Mouse (Mus musculus): ENCODE data around the gene Rpl26.

Rpl26 gene

DNA sequence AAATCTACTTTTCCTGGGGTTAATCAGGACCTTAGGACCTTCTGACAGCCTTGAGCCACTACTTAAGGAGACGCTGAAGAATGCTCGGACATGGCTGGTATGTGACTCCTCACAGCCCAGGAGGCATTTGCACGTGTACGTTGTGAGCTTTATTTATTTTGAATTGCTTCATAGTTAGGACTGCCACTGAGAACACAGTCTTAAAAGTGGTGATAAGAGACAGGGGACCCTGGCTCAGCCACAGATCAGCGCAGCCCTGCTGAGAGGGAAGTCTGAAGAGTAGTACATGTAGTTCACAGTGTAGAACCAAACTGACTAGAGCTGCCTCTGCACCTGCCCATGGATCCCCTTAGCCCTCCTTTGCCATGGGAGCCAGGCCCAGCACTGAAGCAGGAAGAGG, 9.6 kb upstream of the Rpl26 start:
- DNase-seq = no peak

DNA sequence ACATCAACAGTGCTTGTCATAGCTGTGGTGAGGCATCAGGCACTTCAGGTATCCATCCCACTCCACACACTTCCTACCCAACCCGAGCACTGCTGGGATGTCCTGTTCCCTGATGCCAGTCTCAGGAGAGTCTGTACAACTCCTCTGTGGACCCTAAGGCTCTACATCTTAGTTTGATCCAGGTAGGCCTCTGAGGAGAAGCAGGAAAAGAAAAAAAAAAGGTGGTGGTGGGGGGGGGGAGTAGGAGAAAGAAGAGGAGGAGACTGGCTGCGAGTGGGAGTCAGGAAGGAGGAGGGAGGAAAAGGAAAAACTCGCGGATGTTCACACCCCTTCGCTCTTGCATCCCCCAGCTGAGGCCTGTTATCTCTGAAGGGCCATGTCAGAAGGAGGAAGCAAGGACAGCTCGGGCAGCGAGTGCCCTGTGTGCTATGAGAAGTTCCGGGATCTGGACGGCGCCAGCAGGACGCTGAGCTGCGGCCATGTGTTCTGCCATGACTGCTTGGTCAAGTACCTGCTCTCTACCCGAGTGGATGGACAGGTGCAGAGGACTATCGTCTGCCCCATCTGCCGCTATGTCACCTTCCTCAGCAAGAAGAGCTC, 9.1 kb upstream of the Rpl26 start:
- no peak for DNase-seq

DNA sequence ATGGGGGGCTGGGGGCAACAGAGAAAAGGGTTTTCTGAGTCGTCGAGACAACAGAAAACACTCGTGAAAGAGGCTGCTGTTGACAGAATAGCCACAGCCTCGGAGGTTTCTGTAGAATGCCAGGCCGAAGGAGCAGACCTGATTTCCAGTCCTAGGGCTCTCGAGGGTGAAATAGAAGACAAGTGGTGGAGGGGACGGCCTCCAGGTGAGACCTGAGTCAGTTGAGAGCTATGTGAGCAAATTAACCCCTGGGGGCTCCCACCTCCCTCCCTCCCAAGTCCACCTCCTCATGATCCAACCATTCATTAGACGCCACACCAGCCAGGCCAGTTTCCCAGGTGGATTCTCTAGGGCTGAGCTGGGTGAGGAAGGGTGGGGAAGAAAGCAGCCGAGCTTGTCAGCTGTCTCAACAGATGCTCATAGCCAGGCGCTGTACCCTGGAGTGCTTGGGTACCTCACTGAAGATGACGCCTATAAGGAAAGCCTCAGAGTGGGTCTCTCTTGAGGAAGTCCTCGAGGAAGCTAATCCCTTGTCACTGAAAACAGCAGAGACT, 7.4 kb upstream of the Rpl26 start:
- DNase-seq = no peak

DNA sequence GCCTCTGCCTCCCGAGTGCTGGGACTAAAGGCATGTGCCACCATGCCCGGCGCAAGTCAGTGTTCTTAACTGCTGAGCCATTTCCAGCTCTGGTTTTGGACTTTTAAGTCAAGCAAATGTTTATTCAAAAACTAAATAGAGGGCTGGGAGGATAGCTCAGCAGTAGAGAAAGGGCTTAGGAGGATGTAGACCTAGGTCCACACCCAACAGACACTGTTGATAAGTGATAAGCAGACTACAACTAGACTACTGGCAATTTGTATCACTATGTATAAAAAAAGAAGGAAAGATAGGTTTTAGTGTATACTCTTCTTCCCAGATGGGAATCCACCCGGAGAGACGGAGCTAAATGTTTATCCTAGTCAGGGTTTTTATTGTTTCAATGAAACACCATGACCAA, 5.1 kb upstream of the Rpl26 start:
- no peak for DNase-seq

DNA sequence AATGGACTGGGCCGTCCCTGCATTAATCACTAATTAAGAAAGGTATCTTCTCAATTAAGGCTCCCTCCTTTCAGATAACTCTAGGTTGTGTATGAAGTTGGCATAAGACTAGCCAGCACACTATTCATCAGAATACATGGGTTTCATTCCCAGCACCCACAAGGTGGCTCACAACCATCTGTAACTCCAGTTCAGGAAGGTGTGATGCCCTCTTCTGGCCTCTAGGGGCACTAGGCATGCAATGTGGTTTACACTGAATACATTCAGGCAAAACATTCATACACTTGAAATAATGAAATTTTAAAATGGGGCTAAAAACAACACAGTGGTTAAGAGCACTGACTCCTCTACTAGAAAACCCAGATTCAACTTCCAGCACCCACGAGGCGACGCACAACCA, 4.3 kb upstream of the Rpl26 start:
- DNase-seq = peak; percentile 27 to 59

DNA sequence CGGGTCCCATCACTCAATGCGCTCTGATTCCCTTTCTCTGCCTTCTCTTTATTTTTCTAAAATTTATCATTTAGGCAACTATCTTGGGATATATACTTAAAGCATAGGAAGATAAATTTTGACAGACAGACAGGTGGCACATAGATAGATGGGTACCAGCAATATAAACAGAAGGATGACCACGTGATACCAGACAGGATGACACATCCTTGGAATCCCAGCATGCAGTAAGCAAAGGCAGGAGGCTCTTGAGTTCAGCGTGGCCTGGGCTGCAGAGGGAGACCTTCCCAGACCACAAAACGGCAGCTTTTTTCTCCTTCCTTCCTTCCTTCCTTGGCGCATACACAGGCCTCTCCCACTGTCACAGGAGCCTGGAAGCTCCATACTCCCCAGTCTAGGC, 3.5 kb upstream of the Rpl26 start:
- no peak for DNase-seq

DNA sequence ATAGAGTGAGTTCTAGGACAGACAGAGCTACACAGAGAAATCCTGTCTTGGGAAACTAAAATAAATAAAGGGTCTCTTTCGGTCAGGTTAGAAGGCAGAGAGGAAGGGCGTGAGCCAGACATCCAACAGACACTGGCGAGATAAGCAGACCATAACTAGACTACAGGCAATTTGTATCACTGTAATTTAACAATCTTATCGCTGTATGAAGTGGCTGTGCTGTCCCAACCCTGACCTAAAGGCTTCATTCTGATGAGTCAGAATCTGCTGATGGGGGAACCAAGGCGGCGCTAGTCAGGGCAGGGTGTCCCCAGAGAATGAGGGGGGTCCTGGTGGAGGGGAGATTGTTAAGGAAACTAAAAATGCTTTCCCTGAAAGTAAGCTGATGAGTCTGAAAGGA, 2.6 kb upstream of the Rpl26 start:
- no peak for DNase-seq

DNA sequence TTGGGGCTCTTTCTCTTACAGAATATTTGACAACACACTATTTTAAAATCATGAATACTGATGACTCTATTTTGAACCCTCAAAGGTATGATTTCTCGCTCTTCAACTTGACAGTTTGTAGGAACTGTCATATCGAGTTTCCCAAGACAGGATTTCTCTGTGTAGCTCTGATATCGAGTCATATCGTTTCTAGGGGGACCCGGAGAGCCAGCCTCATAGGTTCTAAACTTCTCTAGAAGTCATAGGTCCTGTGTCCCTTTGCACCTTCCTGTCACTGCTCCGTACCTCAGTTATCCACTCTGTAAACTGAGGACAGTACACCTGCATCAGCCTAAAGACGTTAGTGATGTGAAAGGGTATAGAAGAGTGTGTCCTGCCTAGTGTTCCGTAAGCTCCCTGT, 1.6 kb upstream of the Rpl26 start:
- no peak for DNase-seq

DNA sequence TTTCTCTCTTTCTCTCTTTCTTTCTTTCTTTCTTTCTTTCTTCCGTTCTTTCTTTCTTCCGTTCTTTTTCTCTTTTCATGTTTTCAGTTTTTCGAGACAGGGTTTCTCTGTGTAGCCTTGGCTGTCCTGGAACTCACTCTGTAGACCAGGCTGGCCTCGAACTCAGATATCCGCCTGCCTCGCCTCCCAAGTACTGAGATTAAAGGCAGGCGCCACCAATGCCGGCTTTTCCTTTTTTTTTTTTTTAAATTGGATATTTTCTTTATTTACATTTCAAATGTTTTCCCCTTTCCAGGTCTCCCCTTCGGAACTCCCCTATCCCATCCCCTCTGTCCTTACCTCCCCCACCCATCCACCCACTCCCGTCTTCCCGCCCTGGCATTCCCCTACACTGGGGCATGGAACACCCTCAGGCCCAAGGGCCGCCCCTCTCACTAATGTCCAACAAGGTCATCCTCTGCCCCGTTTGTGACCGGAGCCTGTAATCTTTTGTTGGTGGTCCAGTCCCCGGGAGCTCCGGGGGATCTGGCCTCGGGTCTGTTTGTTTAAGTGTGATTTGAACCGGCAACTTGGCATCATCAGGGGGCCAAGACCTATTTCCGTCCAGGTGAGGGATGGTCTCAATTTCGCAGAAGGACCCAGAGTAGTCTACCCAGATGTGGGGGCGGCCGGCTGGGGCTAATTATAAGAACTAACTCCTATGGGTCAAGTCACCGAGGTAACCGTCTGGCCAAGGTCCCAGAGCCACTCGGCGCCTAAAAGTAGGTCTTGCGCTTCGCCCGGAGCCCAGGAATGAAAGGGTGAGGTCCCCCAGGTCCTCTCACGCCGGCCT, 648 bp upstream of the Rpl26 start:
- no peak for DNase-seq

DNA sequence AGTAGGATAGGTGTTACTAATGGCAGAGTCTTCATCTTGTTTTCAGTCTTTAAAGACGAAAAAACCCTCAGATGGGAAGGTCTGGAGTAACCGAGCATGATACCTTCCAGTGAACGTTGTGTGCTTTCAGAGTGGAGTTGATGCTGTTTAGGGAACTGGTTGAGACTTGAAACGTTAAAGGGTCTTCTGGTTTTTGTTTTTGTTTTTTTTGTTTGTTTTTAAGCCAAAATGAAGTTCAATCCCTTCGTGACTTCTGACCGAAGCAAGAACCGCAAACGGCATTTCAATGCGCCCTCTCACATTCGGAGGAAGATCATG, 623 bp downstream of the Rpl26 start:
- DNase-seq = no peak

DNA sequence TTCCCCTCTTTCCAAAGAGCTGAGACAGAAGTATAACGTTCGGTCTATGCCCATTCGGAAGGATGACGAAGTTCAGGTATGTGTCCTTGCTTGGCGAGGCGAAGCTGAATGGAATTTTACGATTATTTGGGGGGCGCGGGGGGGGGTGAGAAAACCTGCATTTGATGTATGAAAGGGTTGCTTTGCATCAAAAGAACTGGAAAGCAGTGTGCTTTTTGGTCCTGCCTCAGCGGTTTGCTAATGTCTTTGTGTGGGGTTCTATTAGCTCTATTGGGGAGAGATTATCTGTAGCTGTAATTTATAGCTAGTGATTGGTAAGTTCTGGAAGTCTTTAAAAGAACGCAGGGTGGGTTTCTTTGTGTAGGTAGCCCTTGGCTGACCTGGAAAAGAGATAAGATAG, 984 bp downstream of the Rpl26 start:
- DNase-seq = no peak

DNA sequence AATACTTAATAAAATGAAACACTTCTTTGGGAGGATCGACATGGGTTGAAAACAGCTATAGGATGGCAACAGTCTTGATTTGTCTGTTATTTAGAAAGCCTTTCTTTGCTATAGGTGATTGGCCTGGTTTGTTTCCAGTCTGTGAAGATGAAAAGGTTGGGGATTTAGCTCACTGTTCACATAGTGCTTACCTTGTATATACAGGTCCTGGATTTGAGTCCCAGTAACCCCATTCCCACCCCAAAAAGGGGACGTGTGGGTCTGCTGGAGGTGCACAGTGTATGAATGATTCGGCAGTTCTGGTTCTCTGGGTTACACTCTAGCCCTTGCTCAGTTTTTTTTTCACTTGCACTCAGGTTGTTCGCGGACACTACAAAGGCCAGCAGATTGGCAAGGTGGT, 1.4 kb downstream of the Rpl26 start:
- no peak for DNase-seq

DNA sequence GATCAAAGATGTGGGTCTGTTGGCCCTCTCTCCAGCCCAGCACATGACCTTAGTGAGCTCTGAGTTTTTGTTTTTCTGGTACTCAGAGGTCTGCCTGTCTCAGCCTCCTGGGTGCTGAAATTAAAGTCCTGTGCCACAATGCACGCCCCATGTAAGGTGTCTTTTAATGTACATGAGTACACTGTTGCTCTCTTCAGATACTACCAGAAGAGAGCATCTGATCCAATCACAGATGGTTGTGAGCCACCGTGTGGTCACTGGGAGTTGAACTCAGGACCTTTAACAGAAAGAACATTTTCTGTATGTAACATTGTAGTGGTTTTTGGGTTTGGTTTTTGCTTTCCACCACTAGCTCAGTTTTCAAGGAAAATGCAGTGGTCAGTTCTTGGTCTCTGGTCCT, 2.4 kb downstream of the Rpl26 start:
- no peak for DNase-seq

DNA sequence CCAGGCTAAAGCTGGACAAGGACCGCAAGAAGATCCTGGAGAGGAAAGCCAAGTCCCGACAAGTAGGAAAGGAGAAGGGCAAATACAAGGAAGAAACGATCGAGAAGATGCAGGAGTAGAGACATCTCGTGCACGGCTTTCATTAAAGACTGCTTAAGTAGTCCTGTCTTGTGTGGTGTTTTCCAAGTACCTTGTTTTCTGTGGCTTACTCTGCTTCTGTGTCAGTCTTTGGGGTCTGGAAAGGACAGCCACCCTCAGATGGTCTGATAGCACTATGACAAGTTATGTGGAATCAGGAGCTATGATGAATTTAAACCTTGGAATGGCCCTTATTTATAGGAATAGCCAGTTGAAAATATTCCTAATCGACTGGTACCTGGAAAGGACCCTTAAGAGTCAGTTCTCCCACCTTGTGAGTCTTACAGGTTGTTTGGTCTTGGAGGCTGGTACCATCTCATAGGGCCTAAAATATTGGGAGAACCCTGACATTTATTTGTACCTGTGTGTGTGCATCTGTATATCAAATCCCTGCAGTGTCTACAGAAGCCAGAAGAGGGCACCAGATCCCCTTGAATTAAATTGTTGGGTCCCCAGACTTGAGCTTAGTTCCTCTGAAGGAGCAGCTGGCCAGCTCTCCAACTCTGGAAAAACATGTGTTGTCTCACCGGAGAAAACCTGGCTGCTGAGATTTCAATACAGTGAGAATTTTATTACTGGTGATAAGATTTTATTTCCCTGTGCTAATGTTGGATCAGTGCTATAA, 3.2 kb downstream of the Rpl26 start:
- peak; percentile 70 to 82 for DNase-seq

DNA sequence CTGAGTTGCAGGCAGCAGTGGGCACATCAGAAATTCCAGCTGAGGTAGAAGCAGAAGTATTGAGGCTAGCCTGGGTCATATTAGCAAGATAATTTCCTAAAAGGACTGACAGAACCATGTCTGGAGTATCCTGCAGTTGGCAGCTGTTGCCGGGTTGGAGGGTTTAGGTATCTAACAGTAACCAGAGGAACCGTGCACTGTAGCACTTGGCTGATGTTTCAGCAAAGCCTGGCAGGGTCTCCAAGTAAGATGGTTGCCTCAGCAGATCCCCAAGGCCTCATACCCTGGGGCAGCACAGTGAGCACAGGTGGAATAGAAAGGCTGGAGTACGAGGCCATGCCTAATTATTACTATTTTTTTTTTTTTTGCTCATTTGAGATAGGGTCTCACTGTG, 3.8 kb downstream of the Rpl26 start:
- peak in 1 of 2 experiments; percentile 17 for DNase-seq

DNA sequence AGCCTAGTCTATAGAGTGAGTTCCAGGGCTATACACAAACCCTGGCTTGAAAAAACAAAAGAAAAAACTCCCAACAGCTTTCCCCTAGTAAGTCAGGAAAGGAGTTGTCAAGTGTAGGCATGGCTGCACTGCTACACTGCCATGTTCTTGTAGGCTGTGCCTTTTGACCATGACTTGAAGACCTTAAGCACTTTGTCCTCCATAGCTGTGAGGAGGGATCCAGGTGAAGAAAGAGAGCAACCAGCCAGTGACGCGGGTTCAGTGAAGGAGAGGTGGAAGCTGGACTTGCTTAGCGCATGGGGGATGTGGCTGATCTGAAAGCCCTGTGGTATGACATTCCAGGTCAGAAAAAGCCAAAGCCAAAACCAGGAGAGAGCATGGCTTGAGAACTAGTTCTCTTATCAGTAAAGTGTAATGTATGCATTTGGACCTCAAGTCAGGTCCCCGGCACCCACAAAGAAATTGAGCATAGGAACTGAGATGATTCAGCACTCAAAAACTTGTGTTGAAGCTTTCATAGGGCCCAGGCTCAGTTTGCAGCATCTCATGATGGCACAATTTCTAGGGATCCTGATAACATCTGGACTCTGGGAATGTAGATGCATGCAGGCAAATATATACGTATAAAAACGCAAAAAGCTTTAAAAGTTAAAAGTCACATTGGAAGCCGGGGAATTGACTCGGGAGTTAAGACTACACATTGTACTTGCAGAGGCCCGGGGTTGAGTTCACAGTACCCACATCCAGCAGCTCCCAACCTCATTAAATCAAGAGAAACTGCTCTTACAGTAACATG, 4.5 kb downstream of the Rpl26 start:
- DNase-seq = no peak

DNA sequence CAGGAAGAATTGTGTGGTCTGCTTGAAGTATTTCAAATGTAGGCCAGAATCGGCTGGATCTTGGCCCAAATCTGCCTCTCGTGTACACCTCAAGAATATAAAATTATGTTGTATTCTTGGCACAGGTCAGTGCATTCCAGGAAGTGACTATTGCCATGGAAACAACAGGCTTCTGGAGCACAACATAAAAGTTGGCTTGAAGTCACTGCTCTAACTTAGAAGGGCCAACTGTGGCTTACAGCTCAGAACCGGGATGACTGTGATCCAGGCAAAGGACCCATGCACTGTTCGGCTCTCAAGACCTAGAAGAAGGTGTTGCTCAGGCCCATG, 5.0 kb downstream of the Rpl26 start:
- DNase-seq = no peak

DNA sequence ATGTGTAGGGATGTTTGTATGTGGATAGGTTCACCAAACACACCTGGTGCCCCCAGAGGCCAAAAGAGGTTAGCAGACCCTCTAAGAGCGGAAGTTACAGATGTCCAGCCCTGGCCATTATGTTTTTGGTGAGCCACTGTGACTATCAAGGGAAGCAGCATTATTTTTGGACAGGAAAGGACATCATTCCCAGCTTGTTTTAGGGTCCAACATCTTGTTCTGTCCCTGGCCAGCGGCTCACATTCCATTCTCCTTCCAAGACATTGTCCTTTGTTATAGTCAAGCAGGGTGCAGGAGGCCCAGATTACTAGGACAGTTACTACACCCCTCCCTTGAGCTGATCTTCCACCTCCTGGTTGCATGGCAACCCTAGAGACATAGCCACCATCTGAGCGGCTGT, 5.9 kb downstream of the Rpl26 start:
- DNase-seq = no peak

DNA sequence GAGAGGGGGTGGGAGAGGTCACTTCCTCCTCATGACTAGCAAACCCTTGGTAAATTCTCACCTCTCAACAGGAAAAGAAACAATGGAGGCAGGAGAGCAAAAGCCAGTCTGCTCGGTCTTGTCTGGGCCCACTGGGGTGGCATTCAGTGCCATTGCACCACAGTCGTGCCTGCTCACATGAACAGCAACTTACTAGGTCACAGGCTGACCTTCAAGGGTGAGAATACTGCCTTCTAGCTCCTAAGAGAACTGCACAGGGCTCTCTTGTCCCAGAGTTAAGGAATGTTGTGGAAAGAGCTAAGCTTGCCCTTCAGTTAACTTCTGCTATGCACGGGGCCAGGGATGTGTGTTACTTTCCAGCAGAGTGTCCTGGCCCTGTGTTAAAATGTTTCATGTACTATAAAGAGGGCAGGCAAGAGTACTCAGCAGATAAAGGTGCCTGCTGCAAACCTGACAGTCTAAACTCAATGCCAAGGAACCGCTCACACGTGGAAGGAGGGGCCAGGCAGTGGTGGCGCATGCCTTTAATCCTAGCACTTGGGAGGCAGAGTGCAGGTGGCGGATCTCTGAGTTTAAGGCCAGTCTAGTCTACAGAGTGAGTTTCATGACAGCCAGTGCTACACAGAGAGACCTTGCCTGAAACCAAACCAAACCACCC, 7.6 kb downstream of the Rpl26 start:
- DNase-seq = no peak

DNA sequence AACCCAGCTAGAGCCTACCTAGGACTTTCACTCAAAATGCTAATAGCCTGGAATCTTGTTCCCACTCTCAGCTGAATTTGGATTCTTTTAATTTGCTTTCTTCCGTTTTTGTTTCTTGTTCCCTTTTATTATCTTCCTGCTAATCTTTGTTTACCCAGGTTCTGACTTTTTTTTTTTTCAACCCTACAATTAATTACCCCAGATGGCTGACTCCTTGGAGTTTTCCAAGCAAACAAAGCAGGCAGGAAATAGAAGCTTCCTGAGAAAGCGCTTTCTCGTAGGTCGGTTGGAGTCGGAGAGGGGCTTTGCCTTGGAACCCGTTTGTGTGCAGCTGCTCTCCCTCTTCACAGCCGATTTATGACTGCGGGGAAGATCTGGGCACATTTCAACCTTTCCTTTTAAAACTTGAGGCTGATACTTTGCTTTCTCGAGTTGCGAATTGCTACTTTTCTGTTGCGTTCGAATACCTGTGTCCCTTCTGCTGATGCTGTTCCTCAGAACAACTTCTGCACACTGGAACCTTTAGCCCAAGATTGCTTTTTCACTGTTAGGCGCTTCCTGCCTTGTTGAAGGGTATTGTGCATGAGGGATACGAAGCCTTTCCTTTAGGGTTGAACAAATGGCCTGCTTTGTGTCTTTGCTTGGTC, 10.3 kb downstream of the Rpl26 start:
- DNase-seq = no peak

DNA sequence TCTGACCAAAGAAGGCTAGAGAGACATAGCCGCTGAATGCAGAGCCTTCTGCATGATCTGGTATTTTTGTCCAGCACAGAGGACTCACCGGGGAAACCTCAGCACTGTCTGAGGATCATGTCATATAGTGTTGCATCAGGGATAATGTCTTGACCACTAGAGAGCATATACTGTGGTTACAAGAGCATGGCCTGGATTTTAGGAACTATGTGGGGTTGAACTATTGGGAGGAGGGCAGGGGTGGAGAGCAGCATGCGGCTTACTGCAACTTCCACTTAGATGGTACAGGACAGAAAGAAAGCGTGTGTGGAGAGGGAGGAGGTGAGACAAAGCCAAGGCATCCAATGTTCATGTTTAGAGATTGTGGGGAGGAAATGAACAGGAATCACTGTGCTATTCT, 13.2 kb downstream of the Rpl26 start:
- DNase-seq = no peak

DNA sequence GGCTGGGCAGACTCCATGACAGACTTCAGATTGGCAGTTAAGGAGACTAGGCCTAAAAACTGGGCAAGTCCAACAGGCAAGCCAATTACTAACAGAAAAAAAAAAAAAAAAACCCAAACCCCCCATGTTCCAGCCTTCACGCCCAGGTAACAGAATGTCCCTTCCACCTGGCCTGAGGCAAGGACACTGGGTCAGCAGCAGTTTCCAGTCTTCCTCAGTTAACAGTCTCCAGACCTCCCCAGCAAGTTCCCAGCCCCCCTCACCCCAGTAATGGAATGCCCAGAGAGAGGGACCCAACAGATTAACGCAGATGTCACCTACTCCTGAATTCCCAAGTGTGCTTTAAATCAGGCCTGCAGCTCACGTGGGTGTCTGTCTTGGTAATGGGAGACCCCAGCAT, 21.8 kb downstream of the Rpl26 start:
- no peak for DNase-seq

Data from cerebellum, postnatal 25 days (tissue).